Mouse (Mus musculus) hindlimb bud, embryonic 11.5 days (tissue): Measurements from ENCODE around the gene Dhx34.

ENCODE experiments used
- DNase-seq: peaks from one replicate; pipeline ENCODE4 v3.0.0-alpha.2; 2012; ENCODE audit warnings: low read depth, low spot score; ENCODE audit errors: extremely low spot score

Dhx34 gene

DNA sequence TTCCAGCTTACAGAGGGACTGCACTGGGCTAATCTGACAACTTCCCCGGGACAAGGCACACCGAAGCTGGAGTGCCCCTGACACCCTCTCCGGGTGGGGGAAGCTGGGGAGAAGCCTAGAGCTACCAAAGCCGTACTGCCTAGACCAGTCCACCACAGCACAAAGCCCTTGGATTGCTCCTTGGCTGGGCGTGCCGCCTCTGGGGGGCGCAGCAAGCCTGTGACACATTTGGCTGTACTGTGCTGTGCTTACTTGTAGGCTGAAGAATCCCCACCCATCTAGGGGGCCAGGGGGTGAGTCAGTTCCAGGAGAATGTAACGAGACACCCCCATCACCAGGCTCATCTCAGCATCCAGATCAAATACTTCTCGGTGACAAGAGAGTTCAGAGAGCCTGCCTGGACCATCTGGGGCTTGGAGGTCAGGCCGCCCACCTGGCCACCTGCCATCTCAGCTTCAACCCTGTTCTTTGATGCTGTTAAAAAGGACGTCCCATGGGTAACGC is 10.9 kb downstream of the Dhx34 start:
- no peak for DNase-seq

DNA sequence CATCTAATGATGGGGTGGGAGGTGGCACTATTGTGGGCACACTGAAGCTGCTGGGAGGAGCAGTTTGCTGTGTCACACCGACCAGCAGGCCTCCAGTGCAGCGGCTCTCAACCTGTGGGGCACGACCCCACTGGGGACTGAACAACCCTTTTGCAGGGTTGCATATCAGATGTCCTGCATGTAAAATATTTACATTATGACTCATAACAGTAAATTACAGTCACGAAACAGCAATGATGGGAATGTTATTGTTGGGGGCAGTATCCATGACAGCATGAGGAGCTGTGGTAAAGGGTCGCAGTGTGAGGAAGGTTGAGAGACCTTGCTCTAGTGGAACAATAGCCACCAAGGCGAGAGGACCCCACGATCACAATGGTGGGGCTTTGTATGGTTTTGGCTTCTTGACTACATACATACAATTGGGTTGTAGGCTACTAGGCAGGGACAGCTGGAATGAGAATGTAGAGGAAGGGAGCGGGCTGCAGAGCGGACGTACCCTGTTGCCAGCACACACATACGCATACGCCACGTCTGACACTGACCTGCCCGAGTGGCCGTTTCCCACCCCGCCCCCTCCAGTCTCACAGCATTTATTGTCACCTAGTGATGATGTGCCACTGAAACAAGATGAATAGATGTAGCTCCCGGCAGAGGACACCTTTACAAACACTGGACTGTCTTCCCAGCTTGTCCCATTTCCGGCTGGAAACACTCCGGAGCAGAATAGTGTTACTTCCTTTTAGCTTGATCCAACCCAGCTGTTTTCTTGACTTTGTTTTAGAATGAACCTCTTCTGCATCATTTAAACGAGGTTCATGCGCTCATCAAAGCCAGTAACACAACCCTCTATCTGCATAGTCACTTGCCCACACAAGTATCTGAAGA is 12.8 kb downstream of the Dhx34 start:
- no peak for DNase-seq

DNA sequence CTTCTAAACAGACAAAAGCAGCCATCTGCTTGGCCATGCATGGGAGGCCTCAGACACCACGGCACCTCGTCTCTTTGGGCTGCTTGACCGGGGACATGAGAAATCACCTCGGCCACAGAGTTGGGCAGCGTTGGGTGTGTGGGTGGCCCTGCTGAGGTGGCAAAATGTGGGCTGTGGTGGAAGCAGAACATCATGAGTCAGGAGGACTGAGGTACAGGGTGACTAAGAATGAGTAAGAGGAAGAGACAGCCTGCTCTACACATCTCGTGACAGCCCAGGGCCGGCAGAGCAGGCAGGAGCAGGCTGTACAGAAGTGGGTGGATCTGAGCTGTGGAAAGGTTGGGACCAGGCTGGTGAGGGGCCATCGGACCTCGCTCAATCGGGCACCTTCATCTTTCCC is 14.3 kb downstream of the Dhx34 start:
- no peak for DNase-seq

DNA sequence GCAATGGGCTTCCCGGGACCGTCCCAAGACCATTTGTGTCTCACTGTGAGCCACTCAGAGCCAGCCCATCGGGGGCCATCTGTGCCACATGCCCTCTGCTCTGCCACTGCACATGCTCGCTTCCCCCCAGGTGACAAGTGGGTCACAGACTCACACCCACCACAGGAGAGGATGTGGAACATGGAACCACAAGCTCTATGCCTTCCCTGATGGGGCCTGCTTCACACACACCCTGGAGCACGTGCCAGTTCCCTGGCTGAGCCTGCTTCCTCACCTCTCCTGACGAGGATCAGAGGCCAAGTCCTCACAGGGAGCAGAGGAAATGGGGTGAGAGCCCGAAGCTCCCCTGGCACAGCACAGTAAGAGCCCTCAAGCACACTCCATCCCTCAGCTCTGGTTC is 14.8 kb downstream of the Dhx34 start:
- no peak for DNase-seq

DNA sequence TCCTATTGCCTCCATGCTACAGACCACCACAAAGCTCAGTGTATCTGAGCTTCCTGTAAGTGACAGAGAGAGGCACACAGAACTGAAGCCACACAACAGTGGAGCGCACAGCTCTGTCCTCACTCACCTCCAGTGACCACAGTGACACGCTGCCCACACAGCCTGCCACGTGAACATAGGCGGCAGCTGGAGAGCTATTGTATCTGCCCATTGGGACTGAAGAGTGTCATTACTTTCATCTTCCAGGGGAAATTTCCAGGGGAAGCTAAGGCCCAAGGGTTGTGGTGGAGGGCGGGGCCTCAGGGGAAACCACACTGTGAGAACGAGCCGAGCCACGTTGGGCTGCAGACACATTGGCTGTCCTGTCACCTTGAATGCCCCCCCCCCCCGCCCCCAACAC is 17.0 kb downstream of the Dhx34 start:
- no peak for DNase-seq

DNA sequence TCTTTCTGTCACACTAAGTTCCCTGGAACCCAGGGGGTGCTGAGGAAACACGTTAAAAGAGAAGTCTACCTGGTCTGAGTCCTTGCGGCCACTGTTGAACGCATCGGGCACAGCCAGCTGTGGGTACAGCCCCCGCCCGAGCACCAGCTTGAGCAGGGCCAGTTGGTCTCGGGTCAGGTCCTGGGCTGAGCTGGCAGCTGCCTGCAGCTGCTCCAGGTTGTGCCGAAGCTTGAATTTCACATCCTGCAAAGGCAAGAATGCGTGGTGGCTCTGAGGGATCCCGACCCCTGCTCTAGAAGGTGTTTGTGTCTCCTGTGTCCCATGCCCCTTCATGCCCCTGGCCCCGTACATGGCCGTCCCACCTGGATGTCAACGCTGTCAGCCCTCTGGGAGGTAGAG is 18.3 kb downstream of the Dhx34 start:
- DNase-seq = no peak

DNA sequence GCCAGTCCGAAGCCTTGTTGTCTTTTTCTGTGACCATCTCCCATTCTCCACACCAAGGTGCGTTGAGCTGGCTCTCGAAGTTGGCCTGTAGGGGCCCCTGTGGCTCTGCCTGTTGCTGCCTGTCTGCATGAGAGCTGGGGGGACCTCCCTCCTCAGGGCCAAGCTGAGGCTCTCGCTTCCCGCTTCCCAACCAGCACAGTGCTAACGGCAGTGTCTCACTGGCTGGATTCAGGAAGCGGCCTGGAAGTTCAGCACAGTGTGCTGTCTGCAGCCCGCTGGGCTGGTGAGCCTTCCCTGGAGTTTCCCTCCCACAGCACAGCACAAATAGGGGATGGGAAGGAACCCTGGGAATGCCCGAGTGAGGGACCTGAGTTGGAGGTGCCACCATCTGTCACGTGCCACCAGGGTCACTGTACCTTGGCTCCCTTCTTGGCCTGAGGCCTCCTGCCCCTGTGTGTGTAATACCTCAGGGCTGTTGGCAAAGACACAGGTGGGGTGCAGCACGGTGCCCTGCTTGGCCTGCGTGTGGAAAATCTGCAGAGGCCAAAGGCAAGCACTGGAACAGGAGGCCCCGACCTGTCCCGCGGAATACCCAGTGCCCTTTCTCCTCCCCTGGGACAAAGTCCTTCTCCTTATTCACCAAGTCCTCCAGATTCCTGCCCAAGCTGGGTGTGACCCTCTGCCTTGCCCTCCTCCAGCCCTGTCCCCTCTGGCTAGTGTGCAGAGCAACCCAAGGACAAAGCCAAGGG is 18.9 kb downstream of the Dhx34 start:
- no peak for DNase-seq

DNA sequence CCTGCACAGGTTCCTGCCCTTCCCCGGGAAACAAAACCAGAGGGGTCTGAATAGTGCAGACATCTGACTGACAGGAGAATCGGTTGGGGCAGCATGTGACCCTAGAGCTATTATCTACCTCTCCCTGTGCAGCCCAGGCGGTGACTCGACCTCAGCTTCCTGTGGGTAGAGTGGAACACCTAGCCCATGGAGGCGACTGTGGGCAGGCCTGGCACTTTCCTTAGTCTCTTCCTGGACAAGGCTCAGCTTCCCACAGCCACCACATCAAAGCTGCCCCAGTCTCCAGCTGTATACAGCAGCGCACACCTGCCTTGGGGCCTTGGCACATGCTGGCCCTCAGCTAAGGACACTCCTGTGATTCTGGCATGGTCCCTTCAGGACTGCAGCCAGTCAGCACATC is 20.7 kb downstream of the Dhx34 start:
- DNase-seq = no peak

DNA sequence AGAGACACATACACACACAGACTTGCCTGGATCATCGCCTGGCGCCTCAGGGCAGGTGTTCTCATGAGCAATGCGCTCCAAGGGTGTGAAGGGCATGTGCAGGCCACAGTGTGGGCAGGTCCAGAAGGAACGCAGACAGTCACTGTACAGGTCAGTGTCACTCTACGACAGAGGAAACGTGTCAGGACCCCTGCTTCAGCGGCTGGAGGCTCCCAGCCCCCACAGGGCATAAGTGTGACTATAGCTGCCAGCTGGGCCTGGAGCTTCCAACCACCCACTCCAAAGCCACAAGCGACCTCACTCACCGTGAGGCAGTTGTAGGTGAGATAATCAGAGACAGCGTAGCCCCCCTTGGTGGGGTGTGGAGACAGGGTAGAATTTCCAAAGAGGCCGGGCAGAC is 23.3 kb downstream of the Dhx34 start:
- no peak for DNase-seq

DNA sequence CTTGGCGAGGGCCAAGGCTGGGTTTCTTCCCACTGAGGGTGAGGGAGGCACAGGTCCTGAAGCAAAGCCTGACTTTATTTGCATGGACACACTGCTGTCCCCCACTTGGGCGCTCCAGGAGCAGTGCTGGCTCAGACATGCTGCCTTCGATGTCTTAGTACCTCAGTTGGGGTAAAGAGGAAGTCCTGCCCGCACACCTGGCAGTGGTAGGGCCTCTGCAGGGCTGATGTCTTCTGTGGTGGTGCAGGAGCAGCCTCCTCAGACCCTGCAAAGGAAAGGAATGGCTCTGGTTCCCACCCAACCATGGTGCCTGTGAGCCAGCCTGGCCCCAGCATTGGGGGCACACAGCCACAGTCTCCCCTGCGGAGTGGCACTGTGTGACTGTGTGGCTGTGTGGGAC is 24.7 kb downstream of the Dhx34 start:
- DNase-seq = no peak

DNA sequence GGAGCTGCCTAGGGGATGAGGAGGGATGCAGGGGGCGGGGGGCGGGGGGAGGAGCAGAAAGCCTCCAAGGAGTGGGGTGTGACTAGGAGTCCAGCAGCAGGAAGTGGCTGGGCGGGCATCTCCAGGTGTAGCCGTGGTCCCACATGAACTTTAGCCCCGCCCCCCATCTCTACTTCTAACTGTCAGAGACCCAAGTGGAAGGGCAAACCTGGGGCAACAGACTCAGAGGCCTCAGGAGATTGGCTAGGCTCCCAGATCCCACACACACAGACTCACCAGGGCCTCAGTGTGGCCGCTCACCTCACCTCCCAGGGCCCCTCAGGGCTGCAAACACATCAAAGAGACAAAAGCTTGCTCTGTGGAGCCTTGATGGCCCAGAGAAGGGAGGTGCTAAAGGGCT is 25.2 kb downstream of the Dhx34 start:
- DNase-seq = no peak

DNA sequence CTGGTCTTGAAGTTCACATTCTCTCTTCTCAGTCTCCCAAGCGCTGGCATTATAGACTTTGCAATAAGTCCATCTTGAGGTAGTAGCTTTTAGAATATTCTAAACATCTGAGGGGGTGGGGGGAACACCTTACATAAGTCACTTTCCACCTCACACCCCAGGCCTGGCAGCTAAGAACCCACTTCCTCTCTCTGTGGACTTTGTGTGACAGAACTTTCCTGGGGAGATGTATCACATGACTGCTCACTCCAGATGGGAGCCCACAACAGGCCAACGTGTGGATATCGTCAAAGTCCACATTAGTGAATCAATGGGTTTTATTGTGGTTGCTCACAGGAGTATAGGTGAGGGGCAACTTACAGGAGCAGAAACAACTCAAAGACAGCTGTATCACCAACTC is 28.1 kb downstream of the Dhx34 start:
- DNase-seq = no peak

DNA sequence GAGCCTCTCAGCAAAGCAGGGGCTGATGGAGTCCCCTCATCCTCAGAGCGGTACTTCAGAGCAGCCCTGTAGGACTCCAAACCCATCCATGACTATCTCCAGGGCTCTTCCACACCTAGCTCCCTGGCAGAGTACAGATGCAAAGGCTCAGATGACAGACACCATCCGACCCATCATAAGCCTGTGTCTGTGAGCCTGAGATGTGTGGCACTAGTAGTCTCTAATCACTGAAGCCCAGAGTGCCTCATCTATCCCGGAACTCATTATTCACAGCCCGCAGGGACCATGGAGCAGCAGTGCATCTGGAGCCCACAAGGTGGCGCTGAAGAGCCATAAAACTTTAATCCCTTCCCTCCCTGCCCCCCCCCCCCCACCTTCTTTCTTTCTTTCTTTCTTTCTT is 29.5 kb downstream of the Dhx34 start:
- no peak for DNase-seq

DNA sequence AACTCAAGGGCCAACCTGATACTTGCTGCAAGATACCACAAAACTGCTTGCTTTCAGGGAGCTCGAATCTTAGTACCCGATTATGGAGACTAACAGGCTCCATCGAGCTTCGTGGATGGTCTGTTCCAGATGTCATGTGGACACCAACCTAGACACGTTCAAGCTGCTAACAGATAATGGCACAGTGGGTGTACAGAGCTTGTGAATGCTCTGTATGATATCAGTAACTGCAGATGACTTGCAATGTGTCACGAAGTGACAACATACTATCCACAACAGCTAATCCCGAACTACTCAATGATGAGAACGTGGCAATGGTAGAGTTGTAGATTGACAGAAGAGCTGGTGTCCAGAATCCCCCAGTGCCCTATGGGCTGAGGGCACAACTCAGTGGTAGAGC is 34.3 kb downstream of the Dhx34 start:
- no peak for DNase-seq

DNA sequence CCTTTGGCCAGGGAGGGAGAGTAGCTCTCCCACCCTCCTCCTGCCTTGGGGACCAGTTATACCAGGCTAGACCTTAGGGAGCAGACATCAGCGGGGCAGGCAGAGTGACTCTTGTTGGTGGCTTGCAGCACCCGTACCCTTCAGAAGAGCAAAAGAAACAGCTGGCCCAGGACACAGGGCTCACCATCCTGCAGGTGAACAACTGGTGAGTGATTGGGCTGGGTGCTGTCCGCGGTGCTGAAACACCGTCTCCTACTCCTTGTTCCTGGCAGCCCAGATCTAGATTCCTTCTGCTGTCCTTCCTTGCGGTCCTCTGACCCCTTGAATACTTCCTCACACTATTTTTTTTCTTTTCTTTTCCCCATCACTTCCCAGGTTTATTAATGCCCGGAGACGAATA is 38.2 kb downstream of the Dhx34 start:
- DNase-seq = no peak

DNA sequence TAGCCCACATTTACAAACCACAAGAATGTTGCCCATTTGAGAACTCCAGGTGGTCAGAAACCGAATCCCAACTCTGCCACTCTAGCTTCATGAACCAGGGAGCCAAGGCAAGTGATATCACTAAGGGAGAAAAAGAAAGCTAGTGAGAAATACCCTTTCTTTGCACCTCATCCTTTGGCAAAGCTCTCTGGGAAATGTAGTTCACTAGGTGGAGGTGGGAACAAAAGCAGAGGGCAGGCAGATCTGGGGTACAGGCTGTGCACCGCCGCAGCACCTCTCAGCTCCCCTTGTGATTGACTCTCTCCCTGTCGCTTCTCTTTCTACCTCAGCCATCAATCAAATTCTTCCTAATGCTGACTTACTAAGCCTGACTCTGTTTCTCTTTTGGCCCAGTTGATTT is 43.7 kb downstream of the Dhx34 start:
- DNase-seq = no peak

DNA sequence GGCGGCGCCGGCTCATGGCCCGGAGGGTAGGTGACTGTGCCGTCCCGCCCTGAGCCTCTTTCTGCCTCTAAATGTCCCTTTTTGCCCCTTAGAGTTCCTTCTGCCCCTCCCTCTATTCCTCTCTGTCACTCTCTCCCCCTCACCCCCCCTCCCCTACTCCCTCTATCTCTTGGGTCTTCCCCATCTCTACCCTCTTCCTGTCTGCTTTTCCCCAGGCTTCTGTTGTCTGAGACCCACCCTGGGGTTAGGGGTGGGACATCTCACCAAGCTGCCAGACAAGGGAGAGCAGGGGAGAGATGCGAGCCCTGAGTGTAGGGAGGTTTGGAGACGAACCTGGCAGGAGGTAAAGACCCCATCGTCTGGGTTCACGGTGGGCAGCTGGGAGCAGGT is 46.3 kb downstream of the Dhx34 start:
- DNase-seq = no peak

DNA sequence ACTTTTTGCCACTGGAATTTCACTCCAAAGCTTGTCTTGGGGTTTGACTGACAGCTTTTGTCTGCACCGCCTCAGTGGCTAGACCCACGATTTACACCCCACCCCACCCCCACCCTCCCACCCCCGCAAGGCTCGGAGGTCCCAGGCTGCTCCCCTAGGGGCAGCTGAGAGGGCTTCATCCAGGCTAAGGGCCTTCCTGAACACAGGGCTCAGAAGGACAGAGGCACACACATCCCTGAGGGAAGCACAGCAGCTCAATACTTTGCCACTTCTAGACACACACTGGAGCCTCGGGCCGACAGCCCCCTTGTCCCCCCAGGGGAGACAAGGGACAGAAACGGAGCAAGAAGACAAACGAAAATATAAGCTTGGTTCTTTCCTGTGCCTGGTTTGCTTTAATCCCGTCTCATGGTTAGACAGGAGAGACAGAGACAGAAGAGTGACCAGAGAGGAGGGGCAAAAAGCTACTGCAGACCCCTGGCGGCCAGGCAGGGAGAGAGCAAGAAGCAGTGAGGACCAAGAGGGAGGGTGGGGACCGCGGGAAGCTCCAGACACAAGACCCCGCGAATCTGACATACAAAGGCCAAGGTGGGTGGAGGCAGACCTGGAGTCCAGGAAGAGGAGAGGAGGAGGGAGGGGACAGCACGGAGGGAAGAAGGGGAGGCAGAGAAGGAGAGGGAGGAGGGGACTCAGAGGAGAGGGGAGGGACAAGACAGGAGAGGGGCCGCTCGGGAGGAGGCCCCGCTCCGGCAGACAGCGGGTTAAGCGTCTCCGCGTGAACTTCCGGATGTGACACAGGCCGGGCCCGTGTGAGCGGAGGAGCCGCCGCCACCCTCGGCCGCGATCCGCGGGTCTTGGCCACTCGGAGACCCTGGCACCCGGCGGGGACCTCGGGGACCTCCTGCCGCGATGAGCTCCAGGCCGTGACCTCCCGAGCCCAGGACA is 47.0 kb downstream of the Dhx34 start, which contains the start of gene Meis3:
Gene Meis3, plus strand, starts transcription at position 494 of the 945 bp plus-strand sequence.
- DNase-seq = no peak

DNA sequence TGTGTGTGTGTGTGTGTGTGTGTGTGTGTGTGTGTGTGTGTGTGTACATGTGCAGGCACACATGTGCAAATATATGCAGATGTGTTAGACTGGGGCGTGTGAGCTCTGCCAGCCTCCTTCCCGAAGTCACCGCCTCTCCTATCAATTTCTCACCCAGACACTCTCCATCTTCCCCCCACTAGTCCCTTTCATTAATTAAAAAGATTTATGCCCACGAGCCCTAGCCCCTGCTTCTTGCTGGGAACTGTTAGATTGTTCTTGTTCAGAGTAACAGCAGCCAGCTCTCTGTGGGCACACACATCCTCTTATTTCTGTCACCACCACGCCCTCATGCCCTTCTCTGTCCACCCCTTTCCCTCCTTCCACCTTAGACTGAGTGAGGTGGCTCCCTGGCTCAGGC is 48.7 kb downstream of the Dhx34 start:
- DNase-seq = no peak

DNA sequence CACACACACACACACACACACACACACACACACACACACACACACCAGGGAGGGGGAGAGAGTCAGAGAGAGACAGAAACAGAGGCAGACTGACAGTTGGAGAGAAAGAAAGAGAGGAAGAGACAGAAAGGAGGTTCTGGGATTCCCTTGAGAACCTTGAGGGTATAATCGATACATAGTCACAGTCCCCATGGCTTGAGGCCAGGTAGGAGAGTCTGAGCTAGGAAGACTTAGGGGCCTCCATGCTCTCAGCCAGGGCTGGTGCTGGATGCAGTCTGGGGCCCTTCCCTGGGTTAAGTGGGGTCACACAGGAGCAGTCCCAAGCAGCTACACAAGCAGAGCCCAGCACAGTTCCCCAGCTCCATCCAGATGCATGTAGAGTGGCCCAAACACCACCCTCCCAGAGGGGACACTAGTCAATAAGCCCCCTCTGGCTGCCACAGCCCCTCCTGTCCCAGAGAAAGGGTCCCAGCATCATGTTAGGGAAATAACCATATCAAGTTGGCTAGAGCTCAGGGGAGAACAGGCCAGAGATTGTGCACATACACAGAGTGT is 49.2 kb downstream of the Dhx34 start:
- no peak for DNase-seq

DNA sequence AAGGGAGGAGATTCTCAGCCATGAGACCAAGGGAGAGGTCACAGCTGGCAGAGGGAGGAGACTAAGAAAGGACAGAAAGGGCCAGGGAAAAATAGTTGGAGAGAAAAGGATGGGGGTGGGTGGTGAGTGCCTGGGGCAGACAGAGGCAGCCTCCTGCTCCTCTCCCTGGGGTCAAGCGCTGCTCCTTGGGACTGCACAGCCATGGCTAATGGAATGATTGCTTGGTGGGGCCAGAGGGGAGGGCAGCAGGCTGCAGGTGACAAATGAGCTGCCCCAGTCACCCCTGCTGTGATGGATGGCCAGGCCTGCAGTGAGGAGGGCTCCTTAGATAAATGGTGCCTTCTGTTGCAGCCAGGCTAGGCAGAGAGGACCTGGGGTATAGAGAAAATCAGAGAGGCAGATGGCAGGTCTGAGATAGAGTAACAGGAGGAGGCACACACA is 49.7 kb downstream of the Dhx34 start:
- no peak for DNase-seq
